Mouse (Mus musculus) lung, postnatal 10 days (tissue): ENCODE measurements at regions not wholly inside any gene's neighbourhood (a gene's known extent, or its start where the extent isn't known, plus 50 kb on each side); places are given as distances from the start of the nearest gene placed in this dataset.

Experiments used
- DNase-seq: peaks from one replicate; pipeline ENCODE4 v3.0.0; 2021

GRCm38 (mm10) chr15:68626976-68627375, 2126.3 kb upstream of the Lrrc6 start:
- no peak for DNase-seq

- no peak for DNase-seq
Observed at GRCm38 (mm10) chr15:68624831-68625230, 2124.1 kb upstream of the Lrrc6 start.

GRCm38 (mm10) chr15:68620417-68621214, 2119.9 kb upstream of the Lrrc6 start:
- DNase-seq, result no peak

DNA sequence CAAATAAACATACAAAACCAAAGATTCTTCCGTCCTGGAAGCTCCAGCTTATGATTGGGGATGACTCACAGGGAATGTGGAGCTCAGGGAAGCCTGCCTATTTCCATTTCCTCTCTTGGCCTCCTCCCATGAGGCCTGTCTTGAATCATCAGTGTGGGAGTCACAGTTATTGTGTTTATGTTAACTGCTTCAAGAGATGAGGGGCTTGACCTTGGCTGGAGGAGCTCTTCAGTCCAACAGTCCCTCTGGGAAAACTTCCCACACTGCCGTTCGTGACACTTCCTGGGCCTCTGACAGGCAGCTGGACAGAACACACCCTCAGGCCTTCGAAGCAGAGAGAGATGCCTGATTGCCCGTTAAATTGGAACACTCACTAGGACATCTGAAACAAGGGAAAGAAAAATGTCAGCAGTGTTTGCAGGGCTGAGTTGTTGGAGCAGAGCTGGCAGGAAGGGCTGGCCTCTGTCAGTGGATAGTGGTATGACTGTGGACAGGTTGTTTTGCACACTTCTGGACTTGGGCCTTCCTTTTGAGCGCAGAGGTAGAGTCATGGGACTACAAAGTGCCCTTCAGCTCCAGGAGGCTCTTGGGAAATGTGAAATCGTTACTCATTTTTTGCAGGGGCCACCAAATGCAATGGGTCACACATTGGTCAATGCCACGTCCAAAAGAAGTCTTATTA, 2105.5 kb upstream of the Lrrc6 start:
- peak; percentile 88 for DNase-seq

GRCm38 (mm10) chr15:68605478-68605877, 2104.8 kb upstream of the Lrrc6 start:
- DNase-seq, result no peak

DNA sequence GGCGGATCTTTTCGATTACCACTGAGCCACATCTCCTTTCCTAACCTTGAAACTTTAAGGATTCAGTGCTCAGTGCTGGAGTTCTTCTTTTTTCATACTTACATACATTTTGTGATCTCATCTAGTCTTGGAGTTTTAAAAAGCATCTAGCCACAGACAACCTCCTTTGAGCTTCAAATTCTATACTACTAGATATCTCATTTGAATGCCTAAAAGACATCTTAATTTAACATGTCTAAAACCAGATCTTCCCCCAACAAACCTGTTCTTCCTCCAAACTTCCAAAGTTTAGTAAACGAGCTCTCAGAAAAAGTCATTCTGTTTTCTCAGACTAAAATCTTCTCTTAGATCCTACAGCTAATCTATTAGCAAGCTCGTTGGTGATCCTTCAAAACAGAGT, 2081.5 kb upstream of the Lrrc6 start:
- no peak for DNase-seq

DNA sequence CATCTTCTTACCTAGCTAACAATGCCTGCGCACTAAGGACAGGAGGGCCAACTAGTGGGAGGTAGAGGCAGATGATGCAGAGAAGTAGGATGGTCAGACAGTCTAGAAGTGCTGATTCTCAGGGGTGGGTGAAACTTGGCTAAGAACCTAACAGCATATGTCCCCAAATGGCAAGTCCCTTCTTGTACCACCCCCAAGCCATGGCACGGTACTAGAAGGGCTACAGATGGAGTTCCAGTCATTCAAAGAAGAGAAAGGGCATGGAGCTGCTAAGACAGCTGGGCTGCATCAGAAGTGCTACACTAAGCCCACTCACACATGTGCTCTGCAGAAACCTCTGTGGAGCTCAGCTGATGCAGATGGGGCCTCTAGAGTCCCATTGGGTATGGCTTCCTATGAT, 2078.8 kb upstream of the Lrrc6 start:
- DNase-seq, result no peak

DNA sequence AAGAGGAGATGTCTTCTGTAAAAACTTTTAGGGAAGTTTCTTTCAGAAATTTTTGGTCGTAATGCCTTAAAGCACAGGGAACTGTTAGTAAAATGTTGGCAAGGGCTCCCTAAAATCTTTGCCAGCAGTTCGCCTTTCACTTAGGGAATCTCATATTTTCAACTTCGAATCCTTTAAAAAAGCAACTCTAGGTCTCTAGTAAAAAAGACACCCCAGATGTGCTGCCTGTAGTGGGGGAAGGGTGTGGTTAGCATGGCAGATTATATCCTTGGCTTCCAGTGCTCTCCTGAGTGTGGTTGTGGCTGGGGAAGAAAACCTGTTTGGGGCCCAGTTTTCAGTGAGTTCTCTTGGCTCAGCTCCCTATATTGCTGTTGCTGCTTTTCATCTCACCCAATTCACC, 2059.9 kb upstream of the Lrrc6 start:
- no peak for DNase-seq

- no peak for DNase-seq
Observed at GRCm38 (mm10) chr15:68556133-68556532, 2055.4 kb upstream of the Lrrc6 start.

DNA sequence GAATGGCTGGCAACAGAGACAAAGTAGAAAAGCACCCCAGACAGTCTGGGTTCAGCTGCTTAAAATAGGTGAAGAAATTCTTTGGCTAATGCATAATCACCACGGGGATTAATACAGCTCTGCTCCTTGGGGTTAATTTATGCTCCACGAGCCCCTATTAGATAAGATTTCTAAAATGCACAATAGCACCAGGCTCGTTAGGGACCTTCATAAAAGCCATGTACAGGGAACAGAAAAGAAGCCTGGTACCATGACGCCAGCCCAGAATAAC, 2035.3 kb upstream of the Lrrc6 start:
- no peak for DNase-seq

DNA sequence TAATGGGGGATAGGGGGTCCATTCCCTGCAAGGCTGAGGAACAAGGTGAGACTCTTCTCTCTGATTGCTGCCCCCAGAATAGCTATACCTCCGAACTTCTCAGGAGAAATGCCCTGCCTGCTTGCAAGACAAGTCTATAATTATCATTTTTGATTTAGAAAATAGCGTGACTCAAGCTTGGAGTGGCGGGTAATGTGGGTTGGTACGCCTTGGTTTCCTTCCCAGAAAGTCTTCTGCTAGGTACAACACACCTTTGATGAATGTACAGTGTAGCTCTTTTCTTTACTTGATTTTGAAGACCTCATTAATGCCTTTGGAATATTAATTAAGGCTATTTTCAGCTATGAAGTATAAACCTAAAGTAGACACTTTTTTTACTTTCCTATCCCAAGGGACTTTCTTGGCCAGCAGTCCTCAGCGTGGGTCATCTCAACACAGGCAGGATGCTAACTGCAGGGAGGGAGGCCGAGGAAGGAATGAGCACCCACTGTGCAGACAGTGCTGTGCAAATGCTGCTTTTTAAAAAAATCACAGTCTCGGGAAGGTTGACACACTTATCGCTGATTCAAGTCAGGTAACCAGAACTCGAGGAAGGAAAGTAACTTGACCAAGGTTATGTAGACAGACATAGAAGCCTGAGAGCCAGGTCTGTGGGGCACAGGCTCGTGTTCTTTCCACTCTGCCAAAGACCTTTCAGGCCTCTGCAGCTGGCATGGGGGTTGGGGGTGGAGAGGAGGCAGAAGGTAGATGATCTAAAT, 2034.8 kb upstream of the Lrrc6 start:
- DNase-seq, result no peak

DNA sequence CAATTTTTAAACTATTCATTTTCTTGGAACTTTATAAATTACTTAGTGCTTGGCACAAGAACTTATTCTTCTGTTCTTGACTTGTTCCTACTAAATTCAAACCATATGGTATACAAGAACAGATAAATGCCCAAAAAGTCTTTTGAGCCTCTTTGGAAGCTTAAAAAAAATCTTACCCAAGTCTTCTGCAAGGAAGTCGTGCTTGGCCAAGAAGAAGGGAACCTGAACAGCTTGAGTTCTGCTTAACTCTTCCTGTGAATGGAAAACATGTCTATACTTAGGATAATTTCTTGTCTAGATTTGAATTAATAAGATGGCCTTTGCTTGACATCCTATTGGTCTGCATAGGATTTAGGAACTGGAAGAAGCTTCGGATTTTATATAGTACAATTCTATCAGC, 2020.0 kb upstream of the Lrrc6 start:
- DNase-seq, result no peak

DNA sequence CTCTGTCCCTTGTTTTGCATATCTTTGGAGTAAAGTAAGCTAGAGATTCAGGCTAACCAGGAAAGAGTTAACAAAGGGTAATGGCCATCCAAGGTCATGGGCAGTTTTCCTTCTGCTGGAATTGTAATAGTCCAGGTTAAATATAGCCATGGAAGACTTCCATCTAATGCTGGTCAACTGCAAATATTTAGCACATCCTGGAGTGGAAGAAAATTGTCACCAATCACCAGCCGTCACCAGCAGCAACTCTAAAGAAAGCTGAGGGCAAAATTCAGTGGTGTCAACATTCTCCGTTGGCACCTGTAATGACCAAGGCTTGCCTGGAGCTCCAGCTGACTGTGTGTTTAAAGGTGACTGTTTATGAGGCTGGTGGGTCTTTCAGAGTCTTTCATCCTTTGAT, 2011.7 kb upstream of the Lrrc6 start:
- DNase-seq, result no peak

DNA sequence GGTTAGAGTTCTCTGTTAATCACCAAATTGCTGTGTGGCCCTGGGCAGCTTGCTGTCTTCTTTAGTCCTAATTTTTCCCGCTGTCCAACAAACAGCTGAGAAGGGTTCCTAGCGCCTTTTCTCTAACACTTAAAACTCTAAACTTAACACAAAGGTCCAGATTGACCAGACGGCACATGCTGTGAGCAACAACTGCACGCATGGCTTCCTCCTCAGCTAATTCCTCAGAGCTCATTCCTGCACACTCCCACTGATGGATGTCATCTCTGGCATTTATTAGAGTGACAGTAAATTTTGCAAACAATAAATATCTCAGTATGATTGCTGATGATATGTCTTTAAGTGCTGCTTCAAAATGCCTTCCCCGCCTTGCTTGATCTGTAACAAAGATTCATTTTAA, 2007.5 kb upstream of the Lrrc6 start:
- DNase-seq, result no peak

DNA sequence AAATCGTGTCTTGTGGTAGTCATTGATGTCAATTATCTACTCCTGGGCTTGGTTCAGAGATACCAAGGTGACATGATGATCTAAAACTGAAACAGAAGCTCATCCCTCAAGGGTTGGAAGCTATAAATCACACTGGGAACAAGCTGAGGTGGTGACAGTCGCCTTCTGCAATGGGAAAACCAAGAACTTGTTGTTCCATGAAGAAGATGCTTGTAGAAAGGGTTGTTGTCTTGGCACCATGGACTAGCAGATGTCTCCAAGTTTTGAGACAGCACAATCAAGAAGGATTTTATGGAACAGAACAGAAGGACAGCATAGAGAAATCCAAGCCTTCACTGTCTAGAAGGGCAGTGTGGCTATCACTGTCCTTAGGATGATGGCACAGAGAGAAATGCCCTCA, 2005.4 kb upstream of the Lrrc6 start:
- DNase-seq, result no peak

- DNase-seq, result no peak
Observed at GRCm38 (mm10) chr15:68496438-68496837, 1995.7 kb upstream of the Lrrc6 start.

- DNase-seq, result no peak
Observed at GRCm38 (mm10) chr15:68484789-68485188, 1984.1 kb upstream of the Lrrc6 start.

GRCm38 (mm10) chr15:68477745-68478144, 1977.0 kb upstream of the Lrrc6 start:
- DNase-seq, result peak; percentile 7

GRCm38 (mm10) chr15:68471928-68472327, 1971.2 kb upstream of the Lrrc6 start:
- DNase-seq, result no peak

DNA sequence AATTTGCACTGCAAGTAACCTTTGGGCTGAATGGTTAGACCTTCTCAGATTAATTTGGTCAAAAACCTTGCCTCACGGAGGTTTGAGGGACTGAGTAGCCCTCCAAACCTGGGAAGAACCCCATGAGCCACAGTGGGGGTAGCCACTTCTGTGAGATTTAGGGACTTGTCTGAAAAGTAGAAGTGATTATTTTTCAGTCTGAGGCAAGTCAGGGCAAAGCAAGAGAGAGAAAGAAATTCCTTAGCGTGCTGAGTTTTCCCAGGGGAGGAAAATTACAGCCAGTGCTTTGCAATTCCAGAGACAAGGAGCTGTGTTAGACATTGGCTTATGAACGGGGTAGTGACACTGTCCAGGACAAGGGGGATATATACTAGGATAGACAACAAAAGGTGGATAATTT, 1962.1 kb upstream of the Lrrc6 start:
- DNase-seq, result no peak

GRCm38 (mm10) chr15:68457239-68457638, 1956.5 kb upstream of the Lrrc6 start:
- DNase-seq, result no peak

DNA sequence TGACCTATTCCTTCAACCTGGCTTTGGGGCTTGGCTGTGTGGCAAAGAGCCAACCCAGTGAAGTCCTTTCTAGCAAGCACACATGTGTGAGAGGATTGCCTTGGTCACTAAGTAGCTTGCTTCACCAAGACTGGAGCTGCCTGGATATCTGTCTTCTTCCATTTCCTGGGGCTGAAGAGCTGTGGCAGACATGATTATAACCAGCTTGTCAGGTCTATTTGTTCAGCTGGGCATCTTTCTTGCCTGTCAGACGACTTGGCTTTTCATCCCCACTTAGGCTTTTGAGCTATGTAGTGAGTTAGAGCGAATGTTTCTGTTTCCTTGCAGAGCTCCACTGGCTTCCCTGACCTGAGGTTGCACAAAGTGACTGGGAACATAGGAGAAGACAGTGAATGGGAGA, 1951.3 kb upstream of the Lrrc6 start:
- peak; percentile 18 for DNase-seq

- no peak for DNase-seq
Observed at GRCm38 (mm10) chr15:68445341-68445740, 1944.6 kb upstream of the Lrrc6 start.

- no peak for DNase-seq
Observed at GRCm38 (mm10) chr15:68440636-68441035, 1939.9 kb upstream of the Lrrc6 start.
